Mouse (Mus musculus): Measurements from ENCODE around the gene Phospho2. TPM values are rescaled to one million over a fixed set of nuclear protein-coding genes. Genes with fewer than 3 reads are reported as not detected.

Phospho2 gene
- polyA plus RNA-seq, 1 experiment = 23.1 TPM

GRCm38 (mm10) chr2:69822361-69823128 lies 33.1 kb downstream of the Phospho2 start:
- DNase-seq (ENCODE audit: extremely low spot score in 1 of 2, low spot score in 1 of 2) = peak in 1 of 2 experiments; percentile 54

GRCm38 (mm10) chr2:69823129-69823677 lies 33.8 kb downstream of the Phospho2 start:
- DNase-seq (ENCODE audit: extremely low spot score in 1 of 2, low spot score in 1 of 2) = no peak

GRCm38 (mm10) chr2:69825898-69826297 lies 36.5 kb downstream of the Phospho2 start:
- no peak for DNase-seq (ENCODE audit: extremely low spot score in 1 of 2, low spot score in 1 of 2)

GRCm38 (mm10) chr2:69826380-69826779 lies 37.0 kb downstream of the Phospho2 start:
- no peak for DNase-seq (ENCODE audit: extremely low spot score in 1 of 2, low spot score in 1 of 2)

- no peak for DNase-seq (ENCODE audit: extremely low spot score in 1 of 2, low spot score in 1 of 2)
Observed at GRCm38 (mm10) chr2:69828031-69828430, 38.6 kb downstream of the Phospho2 start.

- no peak for DNase-seq (ENCODE audit: extremely low spot score in 1 of 2, low spot score in 1 of 2)
Observed at GRCm38 (mm10) chr2:69829680-69830079, 40.3 kb downstream of the Phospho2 start.

- no peak for DNase-seq (ENCODE audit: extremely low spot score in 1 of 2, low spot score in 1 of 2)
Observed at GRCm38 (mm10) chr2:69830116-69830515, 40.7 kb downstream of the Phospho2 start.

GRCm38 (mm10) chr2:69837244-69837967 lies 48.0 kb downstream of the Phospho2 start:
- DNase-seq (ENCODE audit: extremely low spot score in 1 of 2, low spot score in 1 of 2) = no peak

- DNase-seq (ENCODE audit: extremely low spot score in 1 of 2, low spot score in 1 of 2) = no peak
Observed at GRCm38 (mm10) chr2:69837996-69838395, 48.6 kb downstream of the Phospho2 start.

- DNase-seq (ENCODE audit: extremely low spot score in 1 of 2, low spot score in 1 of 2) = no peak
Observed at GRCm38 (mm10) chr2:69838707-69839106, 49.3 kb downstream of the Phospho2 start.

GRCm38 (mm10) chr2:69840261-69840660 lies 50.8 kb downstream of the Phospho2 start:
- no peak for DNase-seq (ENCODE audit: extremely low spot score in 1 of 2, low spot score in 1 of 2)

- DNase-seq (ENCODE audit: extremely low spot score in 1 of 2, low spot score in 1 of 2) = no peak
Observed at GRCm38 (mm10) chr2:69849215-69849614, 59.8 kb downstream of the Phospho2 start.

Other genes starting within 250 kb of the Phospho2 start
- 0.06 and 0.11 TPM in 2 replicates for gene Lrp2, start 203.6 kb upstream of the Phospho2 start, polyA plus RNA-seq (2012; rRNA removed)
- 32.7 and 38.5 TPM in 2 replicates for gene Bbs5, start 142.5 kb upstream of the Phospho2 start, polyA plus RNA-seq (2012; rRNA removed)
- 0.34 and 0.42 TPM in 2 replicates for gene Klhl41, start 119.5 kb upstream of the Phospho2 start, polyA plus RNA-seq (2012; rRNA removed)
- gene Fastkd1, start 76.1 kb upstream of the Phospho2 start, polyA plus RNA-seq (2012; rRNA removed) = 14.7 and 15.1 TPM in 2 replicates
- 25.0 and 27.3 TPM in 2 replicates for gene Ppig, start 67.1 kb upstream of the Phospho2 start, polyA plus RNA-seq (2012; rRNA removed)
- 3.8 and 4.4 TPM in 2 replicates for gene Ccdc173, start within 50 bp of the Phospho2 start, polyA plus RNA-seq (2012; rRNA removed)
- gene Klhl23, start 32.3 kb downstream of the Phospho2 start, polyA plus RNA-seq (2012; rRNA removed) = 36.7 and 39.9 TPM in 2 replicates
- 113 and 130 TPM in 2 replicates for gene Ssb, start 71.9 kb downstream of the Phospho2 start, polyA plus RNA-seq (2012; rRNA removed)
- 14.1 and 17.3 TPM in 2 replicates for gene Mettl5, start 96.0 kb downstream of the Phospho2 start, polyA plus RNA-seq (2012; rRNA removed)
- 82.7 and 105 TPM in 2 replicates for gene Ubr3, start 107.6 kb downstream of the Phospho2 start, polyA plus RNA-seq (2012; rRNA removed)
- gene Myo3b, start 249.5 kb downstream of the Phospho2 start, polyA plus RNA-seq (2012; rRNA removed) = 0.96 and 0.99 TPM in 2 replicates

Measured in frontal cortex, adult 2 months (tissue).